Mouse (Mus musculus): ENCODE results near the gene Tmem143.
"Not testable (repeated sequence)": the region's sequence is repeated elsewhere in the genome, so short reads cannot be mapped to it uniquely, and the experiment has no call there.

The Tmem143 gene

GRCm38 (mm10) chr7:45887246-45887645 lies 9.5 kb upstream of the Tmem143 start:
- in situ Hi-C loops (cut with MboI, MseI) = no loop called here

- in situ Hi-C loops (cut with MboI, MseI) = no loop called here
Observed at GRCm38 (mm10) chr7:45892651-45893050, 4.1 kb upstream of the Tmem143 start.

GRCm38 (mm10) chr7:45895931-45896516 lies 717 bp upstream of the Tmem143 start:
- in situ Hi-C loops (cut with MboI, MseI) = no loop called here

GRCm38 (mm10) chr7:45897258-45897757 lies 567 bp downstream of the Tmem143 start:
- in situ Hi-C loops (cut with MboI, MseI) = no loop called here

- in situ Hi-C loops (cut with MboI, MseI) = not testable (repeated sequence)
Observed at GRCm38 (mm10) chr7:45898125-45898524, 1.4 kb downstream of the Tmem143 start.

GRCm38 (mm10) chr7:45901562-45901961 lies 4.8 kb downstream of the Tmem143 start:
- in situ Hi-C loops (cut with MboI, MseI) = no loop called here

- in situ Hi-C loops (cut with MboI, MseI) = no loop called here
Observed at GRCm38 (mm10) chr7:45902481-45903002, 5.8 kb downstream of the Tmem143 start.

- in situ Hi-C loops (cut with MboI, MseI) = no loop called here
Observed at GRCm38 (mm10) chr7:45906622-45907021, 9.9 kb downstream of the Tmem143 start.

- in situ Hi-C loops (cut with MboI, MseI) = no loop called here
Observed at GRCm38 (mm10) chr7:45908384-45908783, 11.6 kb downstream of the Tmem143 start.

GRCm38 (mm10) chr7:45909145-45909544 lies 12.4 kb downstream of the Tmem143 start:
- in situ Hi-C loops (cut with MboI, MseI) = no loop called here

- in situ Hi-C loops (cut with MboI, MseI) = no loop called here
Observed at GRCm38 (mm10) chr7:45914067-45914466, 17.3 kb downstream of the Tmem143 start.

- in situ Hi-C loops (cut with MboI, MseI) = no loop called here
Observed at GRCm38 (mm10) chr7:45915011-45915410, 18.3 kb downstream of the Tmem143 start.

GRCm38 (mm10) chr7:45916056-45917003 lies 19.6 kb downstream of the Tmem143 start:
- in situ Hi-C loops (cut with MboI, MseI) = no loop called here

- in situ Hi-C loops (cut with MboI, MseI) = no loop called here
Observed at GRCm38 (mm10) chr7:45917004-45917704, 20.4 kb downstream of the Tmem143 start.

- in situ Hi-C loops (cut with MboI, MseI) = no loop called here
Observed at GRCm38 (mm10) chr7:45917926-45918325, 21.2 kb downstream of the Tmem143 start.

GRCm38 (mm10) chr7:45919083-45919671 lies 22.4 kb downstream of the Tmem143 start:
- in situ Hi-C loops (cut with MboI, MseI) = no loop called here

GRCm38 (mm10) chr7:45919761-45920160 lies 23.0 kb downstream of the Tmem143 start:
- in situ Hi-C loops (cut with MboI, MseI) = loop anchor here (5.0 kb wide), 2 partner anchors 117 to 177 kb away; no protein-coding TSS in a partner anchor

GRCm38 (mm10) chr7:45920583-45921241 lies 24.0 kb downstream of the Tmem143 start:
- in situ Hi-C loops (cut with MboI, MseI) = loop anchor here (5.0 kb wide), 2 partner anchors 118 to 178 kb away; no protein-coding TSS in a partner anchor

- in situ Hi-C loops (cut with MboI, MseI) = loop anchor here (5.0 kb wide), 2 partner anchors 119 to 179 kb away; no protein-coding TSS in a partner anchor
Observed at GRCm38 (mm10) chr7:45921242-45921621, 24.5 kb downstream of the Tmem143 start, which contains the start of gene Emp3. Gene Emp3, minus strand, starts transcription at chr7:45921404.

- in situ Hi-C loops (cut with MboI, MseI) = loop anchor here (5.0 kb wide), 2 partner anchors 120 to 180 kb away; no protein-coding TSS in a partner anchor
Observed at GRCm38 (mm10) chr7:45921950-45922600, 25.3 kb downstream of the Tmem143 start.
